Mouse (Mus musculus) lung, embryonic 16.5 days (tissue): ENCODE results near the gene Cmc1. TPM values are rescaled to one million over a fixed set of nuclear protein-coding genes. Genes with fewer than 3 reads are reported as not detected.

Source experiments
- ATAC-seq: fragments of 200-750 bp; cut with Nextera tagmentation; 2 replicates; pipeline ENCODE4 v1.8.0; 2017; ENCODE audit warnings: low read depth, mild to moderate bottlenecking, moderate library complexity
- H3K27ac ChIP-seq: fragments of 300-500 bp; sonication (generic); 2 replicates; pipeline ENCODE4 v1.5.1; 2014; ENCODE audit warnings: mild to moderate bottlenecking, control low read depth, low read length
- H3K27me3 ChIP-seq: fragments of 300-500 bp; sonication (generic); 2 replicates; pipeline ENCODE4 v1.6.1; 2014; ENCODE audit warnings: low read depth, low read length, mixed read lengths; ENCODE audit not compliant: control insufficient read depth, insufficient read depth
- H3K36me3 ChIP-seq: fragments of 300-500 bp; sonication (generic); 2 replicates; pipeline ENCODE4 v1.6.1; 2014; ENCODE audit warnings: low read length; ENCODE audit not compliant: control insufficient read depth, insufficient read depth
- H3K4me1 ChIP-seq: fragments of 300-500 bp; sonication (generic); replicated peaks from 2 replicates; pipeline ENCODE4 v1.6.1; 2014; ENCODE audit warnings: low read length, mixed read lengths; ENCODE audit not compliant: control insufficient read depth, insufficient read depth
- H3K4me2 ChIP-seq: fragments of 300-500 bp; sonication (generic); 2 replicates; pipeline ENCODE4 v1.6.1; 2014; ENCODE audit warnings: low read depth, low read length, control low read depth
- H3K4me3 ChIP-seq: fragments of 300-500 bp; sonication (generic); 2 replicates; pipeline ENCODE4 v1.5.1; 2014; ENCODE audit warnings: mild to moderate bottlenecking, low read length, control low read depth
- H3K9ac ChIP-seq: fragments of 300-500 bp; sonication (generic); 2 replicates; pipeline ENCODE4 v1.6.1; 2014; ENCODE audit warnings: low read length, control low read depth
- H3K9me3 ChIP-seq: fragments of 300-500 bp; sonication (generic); 2 replicates; pipeline ENCODE4 v1.6.1; 2016; ENCODE audit warnings: low read length; ENCODE audit not compliant: control insufficient read depth
- WGBS: fragments of 180-500 bp; shearing (Covaris S2); extraction: QIAGEN DNeasy Blood & Tissue Kit; methylation state at CpG from one replicate; pipeline ENCODE4 v1.1.7; 2014; 5-methylcytosine and 5-hydroxymethylcytosine counted together
- polyA plus RNA-seq: library from polyadenylated mRNA; unstranded; fragments of >200 nt; fragmentation: Nextera tagmentation; extraction: Ambion mirVana; gene quantifications from 2 replicates; pipeline ENCODE4 v1.2.1, GENCODE M21; 2015

Cmc1 gene
- polyA plus RNA-seq, 1 experiment from 2014 or later = 43.0 TPM

GRCm38 (mm10) chr9:118030252-118030651 lies 119.7 kb downstream of the Cmc1 start:
- H3K9ac ChIP-seq = no peak overlapping the region
- no peak overlapping the region for H3K4me3 ChIP-seq
- 57% methylated on average over 1 of the region's 1 CpGs for WGBS
- H3K4me1 ChIP-seq = no peaks in the 10 kb centered on the region
- no peaks in the 10 kb centered on the region for H3K9me3 ChIP-seq
- no peaks in the 10 kb centered on the region for H3K27me3 ChIP-seq
- no peak overlapping the region for H3K27ac ChIP-seq
- no peaks in the 10 kb centered on the region for H3K36me3 ChIP-seq
- no peak for ATAC-seq
- H3K4me2 ChIP-seq = no peak overlapping the region

GRCm38 (mm10) chr9:118029490-118029889 lies 120.5 kb downstream of the Cmc1 start:
- Histone ChIP-seq H3K4me3 (no peak overlapping the region), H3K4me2 (no peak overlapping the region), H3K27ac (no peak overlapping the region), H3K9me3 (no peaks in the 10 kb centered on the region), H3K9ac (no peak overlapping the region), H3K36me3 (no peaks in the 10 kb centered on the region), H3K4me1 (no peaks in the 10 kb centered on the region), H3K27me3 (no peaks in the 10 kb centered on the region)
- 40% methylated on average over 4 of the region's 4 CpGs for WGBS
- ATAC-seq = no peak

- no peak overlapping the region for H3K4me2 ChIP-seq
- H3K9ac ChIP-seq = no peak overlapping the region
- H3K4me3 ChIP-seq = no peak overlapping the region
- H3K27ac ChIP-seq = no peak overlapping the region
- 65% methylated on average over 2 of the region's 2 CpGs for WGBS
- H3K9me3 ChIP-seq = no peaks in the 10 kb centered on the region
- no peaks in the 10 kb centered on the region for H3K36me3 ChIP-seq
- H3K4me1 ChIP-seq = no peaks in the 10 kb centered on the region
- no peaks in the 10 kb centered on the region for H3K27me3 ChIP-seq
- no peak for ATAC-seq
Observed at GRCm38 (mm10) chr9:118024966-118025365, 125.0 kb downstream of the Cmc1 start.

Other genes starting within 250 kb of the Cmc1 start
- 73.5 and 75.4 TPM in 2 replicates for gene Azi2, start 109.7 kb downstream of the Cmc1 start, polyA plus RNA-seq